Mouse (Mus musculus) myocyte (in vitro differentiated cells): ENCODE data around the gene Nox4.

Experiments used
- CEBPB ChIP-seq: IDR thresholded peaks from 2 replicates; pipeline ENCODE4 v1.6.1; 2011; ENCODE audit warnings: mild to moderate bottlenecking, moderate library complexity; ENCODE audit not compliant: poor library complexity, insufficient read depth, severe bottlenecking
- E2F4 ChIP-seq: IDR thresholded peaks from one replicate; pipeline ENCODE4 v1.6.1; 2011; ENCODE audit warnings: mild to moderate bottlenecking, control low read depth, moderate library complexity; ENCODE audit not compliant: insufficient read depth
- MAX ChIP-seq: IDR thresholded peaks from one replicate; pipeline ENCODE4 v1.6.1; 2011; ENCODE audit warnings: low read depth, mild to moderate bottlenecking, control low read depth
- MYOD1 ChIP-seq, 3 experiments: IDR thresholded peaks; one replicate each; pipeline ENCODE4 v1.6.1; 2011; ENCODE audit warnings: control low read depth in 2 of 3, low read depth in 2 of 3, mild to moderate bottlenecking in 2 of 3, moderate library complexity in 1 of 3; ENCODE audit not compliant: insufficient read length in 2 of 3, control insufficient read depth in 1 of 3
- MYOG ChIP-seq, 3 experiments: IDR thresholded peaks; one replicate each; pipeline ENCODE4 v1.6.1; 2011; ENCODE audit warnings: control low read depth in 2 of 3, low read depth in 2 of 3, mild to moderate bottlenecking in 2 of 3; ENCODE audit not compliant: insufficient read length in 2 of 3, control insufficient read depth in 1 of 3, insufficient read depth in 1 of 3
- POLR2A ChIP-seq: IDR thresholded peaks from one replicate; pipeline ENCODE4 v1.6.1; 2011; ENCODE audit warnings: low read depth, mild to moderate bottlenecking, control low read depth, moderate library complexity; ENCODE audit not compliant: insufficient read length
- POLR2AphosphoS2 ChIP-seq: IDR thresholded peaks from one replicate; pipeline ENCODE4 v1.6.1; 2011; ENCODE audit warnings: low read depth, control low read depth; ENCODE audit not compliant: insufficient read length
- TCF12 ChIP-seq: IDR thresholded peaks from one replicate; pipeline ENCODE4 v1.6.1; 2011; ENCODE audit warnings: mild to moderate bottlenecking, control low read depth; ENCODE audit not compliant: poor library complexity, insufficient read depth, severe bottlenecking
- TCF3 ChIP-seq: IDR thresholded peaks from one replicate; pipeline ENCODE4 v1.6.1; 2011; ENCODE audit warnings: low read depth, control low read depth; ENCODE audit not compliant: insufficient read length
- USF1 ChIP-seq: IDR thresholded peaks from one replicate; pipeline ENCODE4 v1.6.1; 2011; ENCODE audit warnings: low read depth, mild to moderate bottlenecking, control low read depth, moderate library complexity

DNA sequence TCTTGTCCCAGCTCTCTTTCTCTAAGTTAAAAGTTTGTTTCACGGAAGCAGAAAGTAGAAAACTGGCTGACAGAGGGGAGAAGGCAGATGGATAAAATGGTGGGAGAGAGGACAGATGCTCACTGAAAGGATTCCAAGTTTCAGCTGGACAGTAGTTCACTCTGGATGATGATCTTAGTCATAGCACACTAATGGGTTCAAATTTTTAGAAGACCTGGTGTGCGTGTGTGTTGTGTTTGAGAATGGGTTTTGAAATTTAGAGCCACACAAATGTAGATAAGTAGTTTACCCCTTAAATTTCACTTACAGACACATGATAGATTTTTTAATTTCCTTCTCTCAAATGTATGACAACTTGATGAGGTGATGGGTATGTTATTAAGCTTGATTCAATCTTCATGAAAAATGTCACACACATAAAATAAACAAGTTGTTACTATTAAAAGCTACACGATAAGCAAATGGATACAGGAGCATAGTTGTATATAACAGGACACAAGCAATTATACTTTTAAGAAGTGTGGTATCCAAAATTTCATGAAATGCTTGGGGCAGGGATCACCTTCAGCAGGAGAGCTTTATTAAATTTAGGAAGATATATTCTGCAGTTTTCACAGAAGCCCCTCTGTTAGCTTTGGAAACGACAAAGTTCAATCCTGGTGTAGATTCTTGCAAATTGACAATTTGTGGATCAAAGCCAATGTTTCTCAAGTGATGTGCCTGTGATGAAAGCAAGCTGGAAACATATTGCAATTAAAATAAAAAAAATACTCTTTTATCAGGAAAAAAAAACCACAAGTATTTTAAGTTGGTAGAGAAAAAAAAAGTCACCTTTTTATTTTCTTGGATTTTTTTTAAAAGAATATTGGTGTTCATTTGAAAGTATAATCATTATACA is 18.6 kb upstream of the Nox4 start:
- TF ChIP-seq TCF12 (no peak), POLR2A (no peak), USF1 (no peak), E2F4 (no peak), CEBPB (no peak), MAX (no peak), TCF3 (no peak), POLR2AphosphoS2 (no peak), MYOD1 (IDR thresholded peaks at IDR 0.05; ENCODE audit: control insufficient read depth in 1 of 3, insufficient read length in 2 of 3, low read depth in 2 of 3) (no peak), MYOG (IDR thresholded peaks at IDR 0.05; ENCODE audit: control insufficient read depth in 1 of 3, insufficient read depth in 1 of 3, insufficient read length in 2 of 3, low read depth in 2 of 3) (no peak)
